Mouse (Mus musculus) left cerebral cortex, postnatal 25 days (tissue): ENCODE results near the gene 0610037L13Rik. TPM values are rescaled to one million over a fixed set of nuclear protein-coding genes. Genes with fewer than 3 reads are reported as not detected.

Experiments used
- DNase-seq, 2 experiments: peaks; one replicate each; pipeline ENCODE4 v3.0.0; 2022; ENCODE audit warnings: low spot score in 2 of 2, mixed read lengths in 1 of 2
- intact Hi-C: fragments of 180-260 bp; cut with DNase I; formaldehyde crosslinking; loops from one replicate; pipeline ENCODE4 v1.15.1; 2025
- total RNA-seq, 2 experiments: library from RNA; stranded (reverse); gene quantifications; 2 replicates each; pipeline ENCODE4 v1.2.3; 2021

The 0610037L13Rik gene
- total RNA-seq, 2 experiments from 2014 or later: 61.0 to 70.7 TPM

- DNase-seq: no peak
These were observed 14.6 kb downstream of the 0610037L13Rik start for GRCm38 (mm10) chr4:107904252-107904651.

GRCm38 (mm10) chr4:107906561-107906960 lies 16.9 kb downstream of the 0610037L13Rik start:
- intact Hi-C loops: no loop called here
- no peak for DNase-seq

More at GRCm38 (mm10) chr4:107904252-107904651, 14.6 kb downstream of the 0610037L13Rik start:
- intact Hi-C loops: no loop called here

- intact Hi-C loops: no loop called here
- DNase-seq: no peak
These were observed 20.4 kb downstream of the 0610037L13Rik start for GRCm38 (mm10) chr4:107910020-107910419.

- intact Hi-C loops: no loop called here
- DNase-seq: no peak
These were observed 30.7 kb downstream of the 0610037L13Rik start for GRCm38 (mm10) chr4:107920336-107920735.

GRCm38 (mm10) chr4:107921152-107921695 lies 31.6 kb downstream of the 0610037L13Rik start:
- intact Hi-C loops: no loop called here
- no peak for DNase-seq

- no peak for DNase-seq
- intact Hi-C loops: no loop called here
These were observed 32.3 kb downstream of the 0610037L13Rik start for GRCm38 (mm10) chr4:107921952-107922351.

- peak; percentile 75 to 77 for DNase-seq
- intact Hi-C loops: no loop called here
These were observed 33.7 kb downstream of the 0610037L13Rik start, which contains the start of gene Cpt2 for GRCm38 (mm10) chr4:107923145-107923802. Gene Cpt2, minus strand, starts transcription at chr4:107923610.

- intact Hi-C loops: no loop called here
These were observed 34.2 kb downstream of the 0610037L13Rik start for GRCm38 (mm10) chr4:107923803-107924194.

GRCm38 (mm10) chr4:107928269-107928668 lies 38.7 kb downstream of the 0610037L13Rik start:
- intact Hi-C loops: no loop called here
- no peak for DNase-seq

More at GRCm38 (mm10) chr4:107923803-107924194, 34.2 kb downstream of the 0610037L13Rik start:
- no peak for DNase-seq

GRCm38 (mm10) chr4:107928726-107929125 lies 39.1 kb downstream of the 0610037L13Rik start:
- intact Hi-C loops: no loop called here
- no peak for DNase-seq

GRCm38 (mm10) chr4:107931453-107931852 lies 41.8 kb downstream of the 0610037L13Rik start:
- intact Hi-C loops: no loop called here
- peak in 1 of 2 experiments; percentile 33 for DNase-seq

- intact Hi-C loops: no loop called here
- DNase-seq: no peak
These were observed 43.6 kb downstream of the 0610037L13Rik start for GRCm38 (mm10) chr4:107933239-107933638.

GRCm38 (mm10) chr4:107935254-107935653 lies 45.6 kb downstream of the 0610037L13Rik start:
- DNase-seq: no peak
- intact Hi-C loops: loop anchor here (5.0 kb wide), 3 partner anchors 137 to 392 kb away; partner anchors contain the start of gene Coa7

- intact Hi-C loops: loop anchor here (5.0 kb wide), 3 partner anchors 135 to 390 kb away; partner anchors contain the start of gene Coa7
- peak; percentile 72 to 76 for DNase-seq
These were observed 47.7 kb downstream of the 0610037L13Rik start for GRCm38 (mm10) chr4:107937338-107937737.

- intact Hi-C loops: loop anchor here (5.0 kb wide), 3 partner anchors 134 to 389 kb away; partner anchors contain the start of gene Coa7
- no peak for DNase-seq
These were observed 48.5 kb downstream of the 0610037L13Rik start for GRCm38 (mm10) chr4:107938124-107938523.

GRCm38 (mm10) chr4:107942741-107943140 lies 53.1 kb downstream of the 0610037L13Rik start:
- intact Hi-C loops: loop anchor here (2.0 to 5.0 kb wide), 2 partner anchors 88 to 115 kb away; no protein-coding TSS in a partner anchor
- no peak for DNase-seq

- DNase-seq: no peak
These were observed 54.5 kb downstream of the 0610037L13Rik start for GRCm38 (mm10) chr4:107944141-107944540.

More at GRCm38 (mm10) chr4:107944141-107944540, 54.5 kb downstream of the 0610037L13Rik start:
- intact Hi-C loops: loop anchor here (5.0 kb wide), 1 partner anchor 113 kb away; no protein-coding TSS in a partner anchor
